Mouse (Mus musculus) embryonic fibroblast, embryonic 13.5 days (primary cell): Measurements from ENCODE around the gene Snapin.

Experiments
- CTCF ChIP-seq: IDR thresholded peaks from 2 replicates; pipeline ENCODE4 v1.5.1; 2011; ENCODE audit warnings: mild to moderate bottlenecking, control low read depth, low read length, moderate library complexity, borderline replicate concordance; ENCODE audit not compliant: insufficient read depth
- POLR2A ChIP-seq: IDR thresholded peaks from 2 replicates; pipeline ENCODE4 v1.6.1; 2011; ENCODE audit warnings: low read depth, mild to moderate bottlenecking, control low read depth, low read length, moderate library complexity

GRCm38 (mm10) chr3:90472213-90472612 lies 18.6 kb downstream of the Snapin start:
- TF ChIP-seq CTCF (no peak), POLR2A (no peak)
